Mouse (Mus musculus) G1E (cell line): ENCODE measurements around the gene Nme6. TPM values are rescaled to one million over a fixed set of nuclear protein-coding genes. Genes with fewer than 3 reads are reported as not detected.

ENCODE experiments used
- ATAC-seq: 2 replicates; pipeline ENCODE4 v1.8.0; 2016; ENCODE audit warnings: mild to moderate bottlenecking; ENCODE audit not compliant: insufficient number of reproducible peaks, poor library complexity, low FRiP score, severe bottlenecking; ENCODE audit errors: extremely low read depth
- DNase-seq: peaks from one replicate; pipeline ENCODE4 v3.0.0; 2012; ENCODE audit warnings: low spot score
- H3K27me3 ChIP-seq: 2 replicates; pipeline ENCODE4 v1.6.1; 2012; ENCODE audit warnings: mild to moderate bottlenecking, low read length, inconsistent platforms; ENCODE audit not compliant: insufficient read depth
- H3K36me3 ChIP-seq: replicated peaks from 2 replicates; pipeline ENCODE3; 2012; ENCODE audit warnings: mild to moderate bottlenecking, inconsistent platforms
- H3K4me1 ChIP-seq: 2 replicates; pipeline ENCODE4 v1.6.1; 2012; ENCODE audit warnings: low read depth, low read length, inconsistent platforms, mixed read lengths; ENCODE audit not compliant: insufficient read depth
- H3K4me3 ChIP-seq: 2 replicates; pipeline ENCODE4 v1.5.1; 2012; ENCODE audit warnings: low read depth, mild to moderate bottlenecking, inconsistent platforms, low read length, moderate library complexity, mixed read lengths
- H3K9me3 ChIP-seq: replicated peaks from 2 replicates; pipeline ENCODE4 v1.6.1; 2012; ENCODE audit warnings: inconsistent platforms
- CTCF ChIP-seq: IDR thresholded peaks from 2 replicates; pipeline ENCODE4 v1.5.1; 2012; ENCODE audit warnings: low read depth, low read length, inconsistent platforms, mixed read lengths
- GATA1 ChIP-seq: IDR thresholded peaks from 2 replicates; pipeline ENCODE4 v1.6.1; 2012; ENCODE audit warnings: borderline replicate concordance, low read length, inconsistent platforms, mixed read lengths
- GATA2 ChIP-seq: IDR thresholded peaks from 2 replicates; pipeline ENCODE4 v1.6.1; 2012; ENCODE audit warnings: low read depth, low read length, inconsistent platforms, borderline replicate concordance
- POLR2AphosphoS5 ChIP-seq: IDR thresholded peaks from 2 replicates; pipeline ENCODE4 v1.6.1; 2012; ENCODE audit warnings: low read depth, low read length, inconsistent platforms; ENCODE audit not compliant: insufficient replicate concordance
- TAL1 ChIP-seq: conservative IDR thresholded peaks from 2 replicates; pipeline ENCODE4 v1.6.1; 2012; ENCODE audit warnings: low read depth, low read length, inconsistent platforms, mixed read lengths
- polyA plus RNA-seq: library from polyadenylated mRNA; stranded (reverse); fragments of >175 nt; gene quantifications from 2 replicates; pipeline ENCODE4 v1.2.3, GENCODE M21; 2012
- total RNA-seq, 2 experiments: library from RNA; stranded (forward) in 1 of 2; stranded (reverse) in 1 of 2; fragments of 200-1000 nt in 1 of 2; fragments of >200 nt in 1 of 2; fragmentation: Nextera tagmentation in 1 of 2; gene quantifications; 2 replicates each; pipeline ENCODE4 v1.2.3; 2014 to 2017

The Nme6 gene
- total and polyA plus RNA-seq, 3 experiments: 13.6 to 45.6 (median 33.4) TPM

DNA sequence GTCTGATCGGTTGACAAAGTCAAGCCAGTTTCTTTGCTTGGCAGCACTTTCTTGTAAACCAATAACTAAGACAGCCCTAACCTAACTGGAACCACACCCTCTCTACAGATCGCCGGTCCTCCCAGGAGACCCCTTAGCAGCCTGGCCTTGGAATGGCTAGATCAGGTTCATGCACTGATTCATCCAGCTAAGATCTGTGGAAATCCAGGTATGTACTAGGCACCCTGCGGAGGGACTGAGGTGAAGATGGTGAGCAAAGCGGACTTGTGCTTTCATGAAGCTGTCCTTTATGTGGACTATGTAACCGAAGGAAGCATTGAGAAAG, 501 bp downstream of the Nme6 start:
- Histone ChIP-seq H3K27me3 (no peaks in the 10 kb centered on the region), H3K4me1 (peaks cover 22% of the 10 kb centered on the region), H3K36me3 (peaks cover 31% of the 10 kb centered on the region), H3K9me3 (no peaks in the 10 kb centered on the region), H3K4me3 (peak overlapping the region; percentile 74)
- no peak for DNase-seq
- ATAC-seq: no peak
- TF ChIP-seq CTCF: no peak
- TF ChIP-seq GATA1: no peak
- TF ChIP-seq TAL1: no peak
- no peak for TF ChIP-seq GATA2
- TF ChIP-seq POLR2AphosphoS5: no peak

DNA sequence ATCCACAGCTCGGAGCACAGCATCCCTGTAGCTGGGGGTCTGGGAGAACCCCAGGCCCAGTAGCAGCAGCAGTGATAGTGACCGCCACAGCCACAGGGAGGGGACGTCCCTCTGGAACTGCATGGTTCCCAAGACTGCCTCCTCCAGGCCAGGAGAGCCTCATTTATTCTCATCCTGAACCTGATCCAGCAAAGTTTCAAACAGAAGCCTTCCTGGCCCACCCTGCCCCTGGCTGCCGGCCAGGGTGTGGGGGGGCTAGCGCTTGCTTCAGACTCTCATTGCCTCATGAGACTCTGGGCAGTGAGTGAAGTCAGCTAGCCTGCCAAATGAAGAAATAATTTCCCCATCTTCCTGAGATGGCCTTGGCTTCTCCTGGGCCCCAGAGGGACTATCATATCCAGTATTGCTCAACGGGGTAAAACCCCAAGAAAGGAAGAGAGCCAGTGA, 16.8 kb downstream of the Nme6 start, which contains the start of gene Camp:
Camp (minus strand) TSS at position 306 of the 447 bp plus-strand sequence.
- Histone ChIP-seq H3K4me1 (peaks cover 4% of the 10 kb centered on the region; the same call in 1 of the 2 replicates), H3K36me3 (peaks cover 1% of the 10 kb centered on the region), H3K4me3 (no peak within 1 kb of the TSS), H3K9me3 (no peaks in the 10 kb centered on the region), H3K27me3 (peaks cover 10% of the 10 kb centered on the region)
- TF ChIP-seq POLR2AphosphoS5 (no peak), TAL1 (no peak), GATA1 (no peak), GATA2 (no peak), CTCF (no peak)
- DNase-seq (no peak), ATAC-seq (no peak)

DNA sequence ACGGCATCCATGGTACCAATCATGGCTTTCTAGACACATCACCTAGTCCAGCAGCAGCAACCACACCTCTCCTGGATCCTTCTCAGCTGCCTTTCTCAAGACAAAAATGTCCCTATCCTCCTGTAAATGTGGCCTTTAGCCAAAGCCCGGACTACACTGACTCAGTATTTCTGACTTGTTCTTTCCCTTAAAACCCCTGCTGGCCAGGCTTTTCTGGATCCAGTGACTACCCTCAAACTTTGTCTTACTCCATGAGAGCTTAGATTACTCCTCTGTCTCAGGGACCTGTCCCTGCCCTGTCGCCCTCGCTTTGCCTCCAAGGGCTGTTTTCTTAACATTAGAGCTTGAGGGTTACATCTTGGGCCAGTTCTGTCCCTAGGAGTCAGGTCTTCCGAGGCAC, 17.6 kb downstream of the Nme6 start:
- no peaks in the 10 kb centered on the region for H3K36me3 ChIP-seq
- H3K4me1 ChIP-seq: peaks cover under 1% of the 10 kb centered on the region; the same call in 1 of the 2 replicates
- no peak for TF ChIP-seq POLR2AphosphoS5
- no peak for TF ChIP-seq GATA2
- no peak for TF ChIP-seq GATA1
- TF ChIP-seq TAL1: no peak
- TF ChIP-seq CTCF: no peak
- H3K4me3 ChIP-seq: no peak overlapping the region
- DNase-seq (no peak), ATAC-seq (no peak)
- no peaks in the 10 kb centered on the region for H3K9me3 ChIP-seq
- peaks cover 12% of the 10 kb centered on the region for H3K27me3 ChIP-seq

DNA sequence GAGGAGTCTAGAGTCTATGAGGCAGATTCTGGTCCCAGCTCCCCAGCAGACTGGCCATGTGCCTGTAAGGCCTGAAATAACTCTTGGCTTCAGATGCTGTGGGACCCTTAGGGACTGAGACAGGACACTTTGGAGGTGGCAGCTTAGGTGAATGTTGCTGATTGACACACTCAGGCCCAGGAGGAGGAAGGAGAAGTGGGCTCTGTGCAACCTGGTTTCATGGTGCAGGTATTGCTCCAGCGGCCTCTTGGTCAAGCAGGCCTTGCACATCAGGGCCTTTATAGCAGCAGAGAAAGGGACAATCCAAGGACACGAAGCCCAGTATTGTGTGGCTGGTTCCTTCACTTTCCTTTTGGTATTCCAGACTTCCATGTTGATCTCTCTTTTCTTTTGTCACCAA, 21.8 kb downstream of the Nme6 start:
- H3K27me3 ChIP-seq: peaks cover 18% of the 10 kb centered on the region
- no peaks in the 10 kb centered on the region for H3K36me3 ChIP-seq
- DNase-seq: no peak
- no peak for ATAC-seq
- H3K4me3 ChIP-seq: no peak overlapping the region
- TF ChIP-seq TAL1 (no peak), GATA2 (no peak), GATA1 (no peak), POLR2AphosphoS5 (no peak), CTCF (no peak)
- no peaks in the 10 kb centered on the region for H3K4me1 ChIP-seq
- no peaks in the 10 kb centered on the region for H3K9me3 ChIP-seq

DNA sequence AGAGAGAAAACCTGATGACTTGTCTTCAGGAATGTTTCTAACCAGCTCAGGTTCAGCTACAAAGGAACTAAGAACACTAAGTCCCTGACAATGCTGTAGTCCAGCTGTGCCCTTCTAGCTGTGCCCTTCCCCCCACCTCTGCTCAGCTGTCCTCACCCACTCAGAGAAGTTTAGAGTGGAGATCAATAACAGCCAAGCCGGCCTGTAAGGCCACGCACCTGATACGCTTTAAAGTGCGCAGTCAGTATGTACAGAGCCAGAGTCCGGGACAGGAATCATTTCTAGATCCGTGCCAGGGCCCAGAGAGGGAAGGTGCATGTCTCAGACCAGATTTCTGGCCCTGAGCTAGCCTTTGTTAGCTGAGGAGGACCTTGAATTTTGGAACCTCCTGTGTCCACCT, 23.4 kb downstream of the Nme6 start:
- H3K27me3 ChIP-seq: peaks cover 27% of the 10 kb centered on the region
- TF ChIP-seq GATA2 (no peak), TAL1 (no peak), CTCF (no peak), GATA1 (no peak), POLR2AphosphoS5 (no peak)
- no peak for ATAC-seq

DNA sequence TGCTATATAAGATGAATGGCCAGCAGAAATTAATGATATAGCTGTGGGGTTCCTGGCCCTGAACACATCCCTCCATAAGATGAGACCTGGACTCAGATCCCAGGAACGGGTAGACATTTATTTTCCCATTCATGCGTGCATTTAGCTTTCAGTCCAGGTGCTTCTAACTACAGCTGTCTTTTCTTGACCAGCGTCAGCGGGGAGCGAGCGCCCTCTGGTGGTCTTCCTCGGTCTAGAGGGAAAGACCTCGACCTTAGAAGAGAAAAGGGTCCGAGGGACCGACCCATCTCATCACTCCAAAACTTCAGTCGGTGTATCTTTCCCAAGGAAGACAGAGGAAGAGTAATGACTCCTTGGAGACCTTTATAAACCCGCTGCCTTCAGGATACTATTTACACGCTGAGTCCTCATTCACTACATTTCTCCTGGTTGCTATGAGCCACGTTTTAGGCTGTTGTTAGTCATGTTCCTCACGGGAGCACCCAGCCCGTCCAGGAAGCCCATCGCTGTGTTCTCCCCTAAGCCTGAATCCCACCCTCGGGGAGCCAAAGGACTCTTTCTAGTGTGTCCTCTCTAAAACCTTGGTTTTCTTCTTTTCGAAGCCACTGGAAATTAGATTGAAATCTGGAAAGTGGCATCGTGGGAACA, 30.0 kb downstream of the Nme6 start:
- Histone ChIP-seq H3K9me3 (no peaks in the 10 kb centered on the region), H3K36me3 (no peaks in the 10 kb centered on the region), H3K4me3 (peak overlapping the region; percentile 22; the same call in 1 of the 2 replicates), H3K27me3 (peaks cover 21% of the 10 kb centered on the region), H3K4me1 (peaks cover 34% of the 10 kb centered on the region)
- DNase-seq (peak; percentile 37), ATAC-seq (peak; percentile 51; the same call in 1 of the 2 replicates)
- TF ChIP-seq TAL1 (no peak), POLR2AphosphoS5 (no peak), CTCF (peak; percentile 69)

More for the DNA sequence above, 23.4 kb downstream of the Nme6 start:
- H3K9me3 ChIP-seq: no peaks in the 10 kb centered on the region
- peaks cover 4% of the 10 kb centered on the region for H3K4me1 ChIP-seq
- no peak for DNase-seq
- H3K36me3 ChIP-seq: no peaks in the 10 kb centered on the region
- no peak overlapping the region for H3K4me3 ChIP-seq

DNA sequence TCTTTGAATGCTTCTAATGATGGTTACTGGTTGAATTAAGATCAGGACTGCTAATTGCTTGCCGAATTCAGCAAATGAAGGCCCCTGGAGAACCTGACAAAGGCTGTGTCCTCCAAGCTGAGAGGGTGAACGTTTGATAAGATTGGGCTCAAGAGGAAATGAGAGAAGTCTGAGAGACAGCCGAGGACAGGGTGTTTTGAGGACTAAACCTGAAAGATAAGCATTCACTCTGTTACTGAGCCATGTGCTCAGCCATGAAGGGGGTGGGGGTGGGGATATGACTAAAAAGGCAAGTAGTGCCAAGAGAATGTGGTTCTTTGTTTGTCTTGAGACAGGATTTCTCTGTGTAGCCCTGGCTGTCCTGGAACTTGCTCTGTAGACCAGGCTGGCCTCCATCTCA, 30.5 kb downstream of the Nme6 start:
- Histone ChIP-seq H3K4me1 (peaks cover 34% of the 10 kb centered on the region), H3K27me3 (peaks cover 18% of the 10 kb centered on the region), H3K36me3 (no peaks in the 10 kb centered on the region), H3K9me3 (no peaks in the 10 kb centered on the region), H3K4me3 (no peak overlapping the region; the same call in 1 of the 2 replicates)
- ATAC-seq (peak; percentile 56), DNase-seq (no peak)
- TF ChIP-seq TAL1 (no peak), GATA2 (no peak), CTCF (no peak), POLR2AphosphoS5 (no peak), GATA1 (no peak)
